Mouse (Mus musculus) heart, adult 2 months (tissue): ENCODE results near the gene Strip1. TPM values are rescaled to one million over a fixed set of nuclear protein-coding genes. Genes with fewer than 3 reads are reported as not detected.

Experiments
- DNase-seq, 2 experiments: peaks; one replicate each; pipeline ENCODE4 v3.0.0; 2021
- H3K27ac ChIP-seq: fragments of 200-600 bp; 2 replicates; pipeline ENCODE4 v1.8.1; 2022
- H3K27me3 ChIP-seq: fragments of 200-500 bp; 2 replicates; pipeline ENCODE4 v1.6.1; 2012; ENCODE audit warnings: mild to moderate bottlenecking, low read length, inconsistent platforms, mixed read lengths; ENCODE audit not compliant: control insufficient read depth, insufficient read depth
- H3K36me3 ChIP-seq: fragments of 200-500 bp; 2 replicates; pipeline ENCODE4 v1.6.1; 2012; ENCODE audit warnings: low read length, inconsistent platforms; ENCODE audit not compliant: control insufficient read depth, insufficient read depth
- H3K4me1 ChIP-seq: fragments of 200-500 bp; 2 replicates; pipeline ENCODE4 v1.6.1; 2011; ENCODE audit warnings: low read length; ENCODE audit not compliant: control insufficient read depth, insufficient read depth
- H3K4me3 ChIP-seq: fragments of 200-600 bp; 2 replicates; pipeline ENCODE4 v1.8.1; 2022
- H3K79me2 ChIP-seq: fragments of 200-500 bp; replicated peaks from 2 replicates; pipeline ENCODE4 v1.6.1; 2012; ENCODE audit warnings: mild to moderate bottlenecking, inconsistent platforms, low read length, moderate library complexity, mixed read lengths; ENCODE audit not compliant: control insufficient read depth, insufficient read depth
- H3K9ac ChIP-seq: fragments of 200-500 bp; 2 replicates; pipeline ENCODE4 v1.6.1; 2012; ENCODE audit warnings: low read depth, mild to moderate bottlenecking, control low read depth, inconsistent platforms, low read length, mixed read lengths
- CTCF ChIP-seq: fragments of 200-600 bp; IDR thresholded peaks from 2 replicates; pipeline ENCODE4 v1.8.1; 2022; ENCODE audit warnings: antibody characterized with exemption, mild to moderate bottlenecking, moderate library complexity
- EP300 ChIP-seq: fragments of 200-500 bp; IDR thresholded peaks from 2 replicates; pipeline ENCODE4 v1.6.1; 2011; ENCODE audit warnings: low read depth, low read length, control low read depth; ENCODE audit not compliant: insufficient read depth
- POLR2A ChIP-seq: fragments of 200-500 bp; IDR thresholded peaks from 2 replicates; pipeline ENCODE4 v1.6.1; 2011; ENCODE audit warnings: mild to moderate bottlenecking, low read depth, low read length, control low read depth; ENCODE audit not compliant: insufficient read depth
- WGBS: fragments of 180-500 bp; shearing (Covaris S2); methylation state at CpG from one replicate; pipeline ENCODE4 v1.1.7; 2018; 5-methylcytosine and 5-hydroxymethylcytosine counted together
- intact Hi-C: fragments of 180-260 bp; cut with DNase I; formaldehyde crosslinking; loops from one replicate; pipeline ENCODE4 v1.15.1; 2025
- polyA plus RNA-seq: library from polyadenylated mRNA; depleted of rRNA; stranded (reverse); fragments of >200 nt; gene quantifications from 2 replicates; pipeline ENCODE4 v1.2.3, GENCODE M21; 2012; rRNA removed
- total RNA-seq, 2 experiments: library from RNA; stranded (reverse); gene quantifications; 2 replicates each; pipeline ENCODE4 v1.2.3; 2021

The Strip1 gene
- total and polyA plus RNA-seq, 3 experiments: 19.9 to 35.1 (median 21.2) TPM

- H3K36me3 ChIP-seq: no peaks in the 10 kb centered on the region
- no peak overlapping the region for H3K9ac ChIP-seq
- 54% methylated on average over 2 of the region's 2 CpGs for WGBS
- H3K27me3 ChIP-seq: no peaks in the 10 kb centered on the region
- no peak overlapping the region for H3K27ac ChIP-seq
- H3K79me2 ChIP-seq: no peaks in the 10 kb centered on the region
- no peak for DNase-seq
- H3K4me3 ChIP-seq: no peak overlapping the region
- H3K4me1 ChIP-seq: no peaks in the 10 kb centered on the region
- TF ChIP-seq POLR2A: no peak
- TF ChIP-seq CTCF: peak; percentile 60
- intact Hi-C loops: loop anchor here (10.0 kb wide), 1 partner anchor 366 kb away; no protein-coding TSS in a partner anchor
Observed at GRCm38 (mm10) chr3:107571205-107571604, 60.3 kb downstream of the Strip1 start.

GRCm38 (mm10) chr3:107568721-107569120, 62.8 kb downstream of the Strip1 start:
- Histone ChIP-seq H3K36me3 (no peaks in the 10 kb centered on the region), H3K79me2 (no peaks in the 10 kb centered on the region), H3K27ac (no peak overlapping the region), H3K9ac (no peak overlapping the region), H3K4me3 (no peak overlapping the region), H3K27me3 (no peaks in the 10 kb centered on the region), H3K4me1 (no peaks in the 10 kb centered on the region)
- no peak for TF ChIP-seq EP300
- no peak for TF ChIP-seq POLR2A
- TF ChIP-seq CTCF: no peak
- intact Hi-C loops: no loop called here
- DNase-seq: no peak
- WGBS: 34% methylated on average over 4 of the region's 4 CpGs

- TF ChIP-seq POLR2A (no peak), EP300 (no peak), CTCF (no peak)
- Histone ChIP-seq H3K4me3 (no peak overlapping the region), H3K27ac (no peak overlapping the region), H3K36me3 (no peaks in the 10 kb centered on the region), H3K4me1 (no peaks in the 10 kb centered on the region), H3K9ac (no peak overlapping the region), H3K79me2 (no peaks in the 10 kb centered on the region), H3K27me3 (no peaks in the 10 kb centered on the region)
- WGBS: 83% methylated on average over 7 of the region's 7 CpGs
- intact Hi-C loops: no loop called here
- DNase-seq: no peak
Observed at GRCm38 (mm10) chr3:107567766-107568165, 63.7 kb downstream of the Strip1 start.

- WGBS: 68% methylated on average over 3 of the region's 3 CpGs
- TF ChIP-seq EP300: no peak
- no peak for TF ChIP-seq POLR2A
- no peak for TF ChIP-seq CTCF
- Histone ChIP-seq H3K27ac (no peak overlapping the region), H3K79me2 (no peaks in the 10 kb centered on the region), H3K4me1 (no peaks in the 10 kb centered on the region), H3K27me3 (no peaks in the 10 kb centered on the region), H3K4me3 (no peak overlapping the region), H3K36me3 (no peaks in the 10 kb centered on the region), H3K9ac (no peak overlapping the region)
- no peak for DNase-seq
- intact Hi-C loops: no loop called here
Observed at GRCm38 (mm10) chr3:107565331-107565730, 66.2 kb downstream of the Strip1 start.

- Histone ChIP-seq H3K36me3 (no peaks in the 10 kb centered on the region), H3K27me3 (no peaks in the 10 kb centered on the region), H3K9ac (no peak overlapping the region), H3K4me1 (no peaks in the 10 kb centered on the region), H3K27ac (no peak overlapping the region), H3K79me2 (no peaks in the 10 kb centered on the region), H3K4me3 (no peak overlapping the region)
- intact Hi-C loops: no loop called here
- DNase-seq: no peak
- TF ChIP-seq CTCF (no peak), POLR2A (no peak), EP300 (no peak)
- 45% methylated on average over 4 of the region's 4 CpGs for WGBS
Observed at GRCm38 (mm10) chr3:107563880-107564279, 67.6 kb downstream of the Strip1 start.

- no peaks in the 10 kb centered on the region for H3K4me1 ChIP-seq
- no peaks in the 10 kb centered on the region for H3K36me3 ChIP-seq
- TF ChIP-seq EP300 (no peak), CTCF (no peak)
- H3K27ac ChIP-seq: no peak overlapping the region
- H3K4me3 ChIP-seq: no peak overlapping the region
- no peak for DNase-seq
- intact Hi-C loops: no loop called here
- no peaks in the 10 kb centered on the region for H3K79me2 ChIP-seq
- WGBS: 69% methylated on average over 4 of the region's 4 CpGs
- no peak overlapping the region for H3K9ac ChIP-seq
- H3K27me3 ChIP-seq: no peaks in the 10 kb centered on the region
Observed at GRCm38 (mm10) chr3:107562591-107562990, 68.9 kb downstream of the Strip1 start.

Other genes with a start within 250 kb of the Strip1 start
- gene Kcnc4, start 172.1 kb downstream of the Strip1 start, total RNA-seq: under 1 TPM; 0.10 to 0.18 TPM
- gene Kcnc4, start 172.1 kb downstream of the Strip1 start, polyA plus RNA-seq: 0.51 and 0.94 TPM in 2 replicates
- 1 to 10 TPM; 2.1 to 2.8 TPM for gene Slc6a17, start 113.7 kb downstream of the Strip1 start, total RNA-seq
- 2.3 and 3.9 TPM in 2 replicates for gene Slc6a17, start 113.7 kb downstream of the Strip1 start, polyA plus RNA-seq
- gene Ubl4b, start 76.6 kb downstream of the Strip1 start, total RNA-seq: not detected
- gene Ubl4b, start 76.6 kb downstream of the Strip1 start, polyA plus RNA-seq: 0.12 TPM in 1 of 2 replicates, not detected in the other
- not detected for gene Alx3, start 36.7 kb downstream of the Strip1 start, total RNA-seq
- gene Alx3, start 36.7 kb downstream of the Strip1 start, polyA plus RNA-seq: not detected in 2 replicates
- not detected for gene Gm10961, start 372 bp downstream of the Strip1 start, total RNA-seq
- not detected in 2 replicates for gene Gm10961, start 372 bp downstream of the Strip1 start, polyA plus RNA-seq
- 10 to 100 TPM; 76.5 to 82.3 TPM for gene Ahcyl1, start 64.9 kb upstream of the Strip1 start, total RNA-seq
- gene Ahcyl1, start 64.9 kb upstream of the Strip1 start, polyA plus RNA-seq: 50.9 and 94.6 TPM in 2 replicates
- 10 to 100 TPM; 30.0 to 41.7 TPM for gene Csf1, start 128.8 kb upstream of the Strip1 start, total RNA-seq
- 32.9 and 44.0 TPM in 2 replicates for gene Csf1, start 128.8 kb upstream of the Strip1 start, polyA plus RNA-seq
- gene Eps8l3, start 245.5 kb upstream of the Strip1 start, total RNA-seq: not detected
- gene Eps8l3, start 245.5 kb upstream of the Strip1 start, polyA plus RNA-seq: not detected in 2 replicates